Mouse (Mus musculus): ENCODE data around the gene Ywhag. TPM values are rescaled to one million over a fixed set of nuclear protein-coding genes. Genes with fewer than 3 reads are reported as not detected.

Gene Ywhag
- polyA plus RNA-seq, 1 experiment from 2014 or later = 197 TPM

DNA sequence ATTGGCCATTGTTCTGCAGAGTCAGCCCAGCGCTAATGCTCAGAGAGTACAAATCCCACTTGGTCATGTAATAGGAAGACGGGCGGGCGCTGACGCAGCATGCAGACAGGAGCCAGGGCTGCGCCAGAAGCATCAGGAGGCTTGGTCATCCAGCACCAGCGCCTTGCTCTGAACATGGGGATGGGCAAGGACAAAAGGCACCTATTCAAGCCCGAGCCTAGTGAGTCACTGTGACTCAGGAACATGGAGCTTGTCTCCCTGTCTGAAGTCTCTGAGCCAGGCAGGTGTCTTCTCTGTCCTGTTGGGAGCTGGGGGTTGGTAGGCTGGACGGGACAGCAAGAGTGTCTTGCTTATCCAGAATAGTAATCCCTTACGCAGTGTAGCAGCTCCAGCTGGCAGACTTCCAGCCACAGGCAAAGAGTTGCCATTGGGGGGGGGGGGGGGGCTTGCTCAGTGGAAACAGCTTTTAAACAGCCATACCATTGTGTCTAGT, 11.5 kb upstream of the Ywhag start:
- WGBS = 68% methylated on average over 10 of the region's 10 CpGs
- no peaks in the 10 kb centered on the region for H3K36me3 ChIP-seq
- no peak for DNase-seq (ENCODE audit: low spot score)
- H3K4me3 ChIP-seq = no peak overlapping the region
- no peaks in the 10 kb centered on the region for H3K9me3 ChIP-seq (replicated peaks)
- H3K27ac ChIP-seq = no peak overlapping the region
- H3K27me3 ChIP-seq (ENCODE audit: low read depth, poor library complexity, severe bottlenecking) = no peaks in the 10 kb centered on the region
- peaks cover 11% of the 10 kb centered on the region; the same call in 1 of the 2 replicates for H3K4me1 ChIP-seq

DNA sequence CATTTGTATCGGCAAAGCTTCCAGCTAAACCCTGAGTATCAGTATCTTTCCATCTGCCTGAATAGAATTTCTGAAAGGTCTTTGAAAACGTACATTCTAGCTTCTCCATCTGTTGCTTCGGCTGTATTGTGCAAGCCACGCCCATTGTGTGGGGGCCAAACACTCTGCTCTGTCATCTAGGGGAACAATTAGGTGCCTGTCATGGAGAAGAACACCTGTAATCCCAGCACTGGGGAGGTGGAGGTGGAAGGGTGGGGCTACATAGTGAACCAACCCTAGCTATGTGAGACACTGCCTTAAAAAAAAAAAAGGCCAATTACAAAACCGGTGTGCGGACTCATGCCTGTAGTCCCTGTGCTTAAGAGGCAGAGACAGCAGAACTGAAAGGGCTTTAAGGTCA, 8.3 kb upstream of the Ywhag start:
- Histone ChIP-seq H3K27ac (no peak overlapping the region), H3K4me3 (no peak overlapping the region), H3K27me3 (ENCODE audit: low read depth, poor library complexity, severe bottlenecking) (no peaks in the 10 kb centered on the region), H3K4me1 (peaks cover 15% of the 10 kb centered on the region), H3K9me3 (replicated peaks) (no peaks in the 10 kb centered on the region), H3K36me3 (no peaks in the 10 kb centered on the region)
- WGBS = 80% methylated on average over 6 of the region's 6 CpGs
- DNase-seq (ENCODE audit: low spot score) = no peak

DNA sequence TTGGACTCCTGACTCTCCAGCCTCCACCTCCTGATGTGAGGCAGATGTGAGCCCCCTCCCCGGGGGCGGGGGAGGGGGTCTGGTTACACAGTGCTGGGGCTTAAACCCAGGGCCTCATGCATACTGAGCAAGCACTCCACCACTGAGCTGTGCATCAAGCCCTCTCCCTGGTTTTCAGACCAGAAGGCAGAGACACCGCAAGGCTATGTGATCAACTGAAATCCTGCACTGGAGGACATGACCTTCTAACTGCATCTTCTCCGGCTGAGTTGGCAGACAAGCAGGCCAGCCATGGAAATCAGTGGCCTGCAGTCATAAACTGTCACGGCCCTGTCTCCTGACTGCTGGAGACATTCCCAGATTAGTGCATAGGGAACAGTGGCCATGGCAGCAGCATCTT, 6.2 kb upstream of the Ywhag start:
- no peak for DNase-seq (ENCODE audit: low spot score)
- Histone ChIP-seq H3K4me1 (peaks cover 4% of the 10 kb centered on the region), H3K36me3 (no peaks in the 10 kb centered on the region), H3K27me3 (ENCODE audit: low read depth, poor library complexity, severe bottlenecking) (no peaks in the 10 kb centered on the region), H3K4me3 (no peak overlapping the region), H3K9me3 (replicated peaks) (no peaks in the 10 kb centered on the region), H3K27ac (no peak overlapping the region)
- WGBS = 70% methylated on average over 5 of the region's 5 CpGs

DNA sequence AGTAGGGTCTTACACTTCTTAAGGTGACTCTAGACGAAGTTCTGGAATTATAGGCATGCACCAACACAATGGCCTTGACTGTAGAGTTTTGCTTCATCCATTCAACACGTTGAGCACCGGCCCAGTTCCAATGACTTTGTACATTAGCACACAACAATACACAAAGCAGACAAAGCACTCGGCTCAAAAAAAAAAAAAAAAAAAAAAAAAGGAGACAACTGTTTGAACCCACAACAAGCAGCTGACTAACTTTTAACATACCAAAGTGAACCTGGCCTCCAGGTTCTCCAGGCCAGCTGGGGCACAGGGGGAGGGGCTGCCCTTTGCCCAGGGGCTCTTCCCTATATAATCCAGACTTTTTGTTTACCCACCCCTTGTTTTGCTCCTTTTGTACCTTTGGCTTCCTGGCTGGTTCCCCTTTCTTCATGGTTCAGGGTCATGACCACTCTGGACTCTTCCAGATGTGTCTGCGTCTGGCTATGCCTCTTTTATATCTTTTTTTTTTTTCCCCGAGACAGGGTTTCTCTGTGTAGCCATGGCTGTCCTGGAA, 1.3 kb upstream of the Ywhag start:
- WGBS = 83% methylated on average over 6 of the region's 6 CpGs
- Histone ChIP-seq H3K4me3 (no peak overlapping the region), H3K27me3 (ENCODE audit: low read depth, poor library complexity, severe bottlenecking) (no peaks in the 10 kb centered on the region), H3K9me3 (replicated peaks) (no peaks in the 10 kb centered on the region), H3K36me3 (peaks cover 18% of the 10 kb centered on the region), H3K27ac (peak overlapping the region; percentile 95), H3K4me1 (peaks cover 14% of the 10 kb centered on the region)
- no peak for DNase-seq (ENCODE audit: low spot score)

DNA sequence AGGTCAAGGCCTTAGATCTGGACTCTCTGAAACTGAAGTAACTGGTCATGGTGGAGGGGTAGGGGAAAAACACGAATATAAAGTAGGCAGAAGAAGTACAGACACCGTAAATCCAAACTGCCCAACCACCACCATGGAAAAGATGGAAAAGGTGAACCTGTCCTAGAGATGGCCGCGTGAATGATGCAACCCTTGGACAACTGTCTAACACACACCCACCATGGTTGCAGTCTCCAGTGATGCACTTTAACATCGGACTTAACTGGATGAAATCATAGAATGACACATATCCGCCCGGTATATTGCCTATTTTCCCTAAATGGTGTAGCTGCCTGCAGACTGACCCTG, 734 bp upstream of the Ywhag start:
- H3K4me3 ChIP-seq = peak overlapping the region; percentile 76
- DNase-seq (ENCODE audit: low spot score) = no peak
- 55% methylated on average over 7 of the region's 7 CpGs for WGBS

DNA sequence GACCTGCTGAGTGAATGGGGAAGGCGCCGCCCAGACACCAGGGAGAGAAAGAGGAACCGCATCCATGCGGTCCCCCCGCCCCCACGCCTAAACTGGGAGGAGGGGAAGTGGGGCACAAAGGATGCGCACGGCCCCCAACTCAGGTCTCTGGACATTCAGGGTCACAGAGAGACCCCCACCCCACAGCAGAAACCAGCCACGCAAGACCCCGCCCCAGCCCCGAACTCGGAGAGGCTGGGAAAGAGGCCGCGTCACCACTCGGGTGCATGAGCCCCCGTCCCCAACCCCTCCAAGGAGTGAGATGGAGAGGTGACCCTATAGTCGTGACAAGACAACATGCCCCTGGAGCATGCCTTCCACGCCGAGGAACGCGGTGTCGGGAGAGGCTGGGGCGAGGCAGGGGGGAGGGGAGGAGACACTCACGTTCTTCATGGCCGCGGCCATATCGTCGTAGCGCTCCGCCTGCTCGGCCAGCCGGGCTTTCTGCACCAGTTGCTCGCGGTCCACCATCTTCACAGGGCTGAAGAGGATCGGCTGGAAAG, 445 bp downstream of the Ywhag start:
- H3K9me3 ChIP-seq (replicated peaks) = no peaks in the 10 kb centered on the region
- no peaks in the 10 kb centered on the region for H3K27me3 ChIP-seq (ENCODE audit: low read depth, poor library complexity, severe bottlenecking)
- H3K36me3 ChIP-seq = peaks cover 36% of the 10 kb centered on the region
- H3K27ac ChIP-seq = peak overlapping the region; percentile 95
- H3K4me3 ChIP-seq = peak overlapping the region; percentile 76
- DNase-seq (ENCODE audit: low spot score) = peak; percentile 84
- whole genome bisulfite sequencing = under 1% methylated on average over 33 of the region's 35 CpGs
- peaks cover 11% of the 10 kb centered on the region for H3K4me1 ChIP-seq

More for the DNA sequence above, 734 bp upstream of the Ywhag start:
- H3K9me3 ChIP-seq (replicated peaks) = no peaks in the 10 kb centered on the region
- no peaks in the 10 kb centered on the region for H3K27me3 ChIP-seq (ENCODE audit: low read depth, poor library complexity, severe bottlenecking)
- peak overlapping the region; percentile 95 for H3K27ac ChIP-seq
- H3K4me1 ChIP-seq = peaks cover 11% of the 10 kb centered on the region
- peaks cover 24% of the 10 kb centered on the region for H3K36me3 ChIP-seq

DNA sequence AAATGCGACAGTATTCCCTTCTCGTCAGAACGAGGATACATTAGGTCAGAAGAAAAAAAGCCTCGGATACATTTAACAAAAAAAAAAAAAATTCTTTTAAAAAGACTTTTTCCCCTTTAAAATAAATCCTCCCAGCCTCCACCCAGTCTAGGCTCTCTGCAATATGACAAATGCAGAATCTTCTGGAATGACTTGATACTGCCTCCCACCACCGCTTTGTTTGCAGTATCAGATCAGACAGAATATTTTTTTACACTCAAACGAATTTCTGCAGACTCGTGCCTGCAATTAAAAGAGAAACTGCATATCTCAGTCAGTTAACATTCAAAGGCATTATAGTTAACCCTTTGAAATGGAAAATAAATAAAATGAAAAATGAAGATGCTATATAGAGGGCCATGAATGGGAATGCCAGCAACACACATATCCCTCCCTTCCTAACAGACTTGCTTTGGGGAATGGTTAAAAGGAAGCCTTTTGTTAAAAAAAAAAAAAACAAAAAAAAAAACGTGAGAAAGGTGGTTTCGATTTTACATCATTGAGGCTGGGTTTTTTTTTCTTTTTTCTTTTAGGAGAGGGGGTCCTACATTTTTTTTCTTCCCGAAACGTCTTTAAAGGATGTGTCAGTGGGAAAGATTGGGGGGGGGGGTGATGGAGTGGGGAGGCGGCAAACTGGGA, 1.1 kb downstream of the Ywhag start:
- H3K27ac ChIP-seq = peak overlapping the region; percentile 95
- H3K4me1 ChIP-seq = peaks cover 11% of the 10 kb centered on the region
- peaks cover 41% of the 10 kb centered on the region for H3K36me3 ChIP-seq
- no peaks in the 10 kb centered on the region for H3K27me3 ChIP-seq (ENCODE audit: low read depth, poor library complexity, severe bottlenecking)
- WGBS = 21% methylated on average over 12 of the region's 12 CpGs
- H3K4me3 ChIP-seq = peak overlapping the region; percentile 76
- H3K9me3 ChIP-seq (replicated peaks) = no peaks in the 10 kb centered on the region
- no peak for DNase-seq (ENCODE audit: low spot score)

DNA sequence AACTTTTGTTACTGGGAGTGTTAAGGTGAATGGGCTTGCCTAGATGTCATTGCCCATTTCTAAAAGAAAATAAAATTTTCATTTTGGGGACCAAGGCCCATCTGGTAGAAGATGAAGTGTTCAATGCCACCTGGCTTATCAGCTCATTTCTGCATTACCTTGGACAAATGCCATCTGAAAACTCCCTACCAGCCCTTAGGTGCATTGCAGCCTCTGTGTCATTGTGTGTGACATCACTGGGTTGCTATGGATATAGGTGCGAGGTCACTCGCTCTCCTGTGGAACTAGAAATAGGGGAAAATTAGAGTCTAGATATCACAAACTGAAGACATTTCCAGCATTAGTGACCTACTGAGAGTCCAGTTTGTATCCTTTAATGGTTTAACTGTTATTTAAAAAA, 2.1 kb downstream of the Ywhag start:
- H3K27me3 ChIP-seq (ENCODE audit: low read depth, poor library complexity, severe bottlenecking) = no peaks in the 10 kb centered on the region
- peaks cover 51% of the 10 kb centered on the region for H3K36me3 ChIP-seq
- WGBS = 87% methylated on average over 2 of the region's 2 CpGs
- H3K9me3 ChIP-seq (replicated peaks) = no peaks in the 10 kb centered on the region
- peaks cover 11% of the 10 kb centered on the region for H3K4me1 ChIP-seq
- peak overlapping the region; percentile 76; the same call in 1 of the 2 replicates for H3K4me3 ChIP-seq
- no peak for DNase-seq (ENCODE audit: low spot score)
- H3K27ac ChIP-seq = no peak overlapping the region

DNA sequence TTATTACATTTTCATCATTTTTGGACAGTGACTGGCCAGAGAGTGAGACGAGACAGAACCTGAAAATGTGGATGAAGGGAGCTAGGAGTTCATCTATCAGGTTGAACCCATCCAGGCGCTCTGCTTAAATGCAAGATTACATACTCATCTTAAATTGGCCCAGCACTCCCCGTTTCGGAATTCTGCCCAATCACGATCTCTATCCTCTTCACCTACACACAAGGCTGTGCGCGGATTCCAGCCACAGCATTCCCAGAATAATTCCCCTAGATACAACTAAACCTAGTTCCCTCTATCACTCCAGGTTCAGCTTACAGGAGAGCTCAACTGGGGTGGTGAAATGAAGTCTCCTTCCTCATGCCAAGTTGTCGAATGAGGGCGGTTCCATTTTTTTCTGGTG, 2.9 kb downstream of the Ywhag start:
- WGBS = 95% methylated on average over 9 of the region's 9 CpGs
- Histone ChIP-seq H3K27ac (no peak overlapping the region), H3K9me3 (replicated peaks) (no peaks in the 10 kb centered on the region), H3K36me3 (peaks cover 59% of the 10 kb centered on the region), H3K4me1 (peaks cover 11% of the 10 kb centered on the region), H3K4me3 (no peak overlapping the region), H3K27me3 (ENCODE audit: low read depth, poor library complexity, severe bottlenecking) (no peaks in the 10 kb centered on the region)
- no peak for DNase-seq (ENCODE audit: low spot score)

DNA sequence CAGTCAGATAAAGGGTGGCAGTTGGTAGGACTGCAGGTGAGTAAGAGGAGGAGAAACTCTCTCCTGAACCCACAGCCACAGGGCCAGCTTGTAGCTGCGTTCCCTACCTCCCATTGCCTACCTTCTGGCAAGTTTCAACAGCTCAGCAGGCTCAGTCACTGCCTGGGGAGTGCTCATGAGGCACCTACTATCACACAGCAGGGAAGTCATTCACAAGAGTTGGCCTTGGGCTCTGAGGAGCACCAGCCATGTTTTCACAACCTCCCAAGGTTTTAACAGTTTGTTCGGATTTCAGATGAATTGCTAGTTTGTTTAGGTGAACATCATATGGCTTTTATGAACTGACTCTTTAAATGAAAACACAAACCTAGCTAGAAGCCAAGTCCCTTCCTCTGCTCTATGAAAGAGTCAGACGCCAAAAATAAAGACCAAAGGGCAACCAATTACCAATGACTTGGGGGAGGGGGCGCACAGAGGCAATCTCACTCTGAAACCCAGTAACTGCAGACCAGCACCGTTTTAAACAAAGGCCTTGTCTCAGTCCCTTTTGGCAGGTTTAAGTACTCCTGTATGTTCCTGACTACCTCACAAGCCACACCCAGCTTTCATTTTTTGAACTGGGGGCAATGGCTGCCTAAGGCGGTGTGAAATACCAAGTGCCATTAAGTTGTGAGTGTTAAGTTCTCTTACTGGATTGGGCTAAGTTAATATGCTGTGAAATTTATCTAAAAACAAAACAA, 4.6 kb downstream of the Ywhag start:
- no peak for DNase-seq (ENCODE audit: low spot score)
- no peaks in the 10 kb centered on the region for H3K27me3 ChIP-seq (ENCODE audit: low read depth, poor library complexity, severe bottlenecking)
- no peak overlapping the region for H3K4me3 ChIP-seq
- no peak overlapping the region for H3K27ac ChIP-seq
- H3K36me3 ChIP-seq = peaks cover 76% of the 10 kb centered on the region
- H3K4me1 ChIP-seq = peaks cover 6% of the 10 kb centered on the region; the same call in 1 of the 2 replicates
- WGBS = 85% methylated on average over 6 of the region's 6 CpGs
- no peaks in the 10 kb centered on the region for H3K9me3 ChIP-seq (replicated peaks)

DNA sequence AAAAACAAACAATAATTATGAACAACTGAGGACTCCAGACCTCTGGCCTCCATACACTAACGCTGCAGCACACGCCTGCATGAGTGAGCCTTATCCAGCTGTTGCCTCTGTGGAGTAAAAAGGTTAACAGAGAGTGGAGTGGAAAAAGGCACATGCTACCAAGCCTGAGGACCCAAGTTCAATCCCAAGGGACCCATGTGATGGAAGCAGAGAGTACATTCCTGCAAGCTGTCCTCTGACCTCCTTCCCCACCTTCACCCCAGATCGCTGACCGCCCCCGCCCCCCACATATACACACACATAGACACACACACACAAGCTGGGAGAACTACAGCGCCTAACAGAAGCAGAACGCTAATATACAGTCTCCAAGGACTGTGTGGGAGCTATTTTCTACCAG, 10.5 kb downstream of the Ywhag start:
- H3K4me3 ChIP-seq = no peak overlapping the region
- WGBS = 98% methylated on average over 7 of the region's 7 CpGs
- no peaks in the 10 kb centered on the region for H3K27me3 ChIP-seq (ENCODE audit: low read depth, poor library complexity, severe bottlenecking)
- H3K9me3 ChIP-seq (replicated peaks) = no peaks in the 10 kb centered on the region
- no peak overlapping the region for H3K27ac ChIP-seq
- H3K4me1 ChIP-seq = no peaks in the 10 kb centered on the region
- peaks cover 99% of the 10 kb centered on the region for H3K36me3 ChIP-seq
- no peak for DNase-seq (ENCODE audit: low spot score)

DNA sequence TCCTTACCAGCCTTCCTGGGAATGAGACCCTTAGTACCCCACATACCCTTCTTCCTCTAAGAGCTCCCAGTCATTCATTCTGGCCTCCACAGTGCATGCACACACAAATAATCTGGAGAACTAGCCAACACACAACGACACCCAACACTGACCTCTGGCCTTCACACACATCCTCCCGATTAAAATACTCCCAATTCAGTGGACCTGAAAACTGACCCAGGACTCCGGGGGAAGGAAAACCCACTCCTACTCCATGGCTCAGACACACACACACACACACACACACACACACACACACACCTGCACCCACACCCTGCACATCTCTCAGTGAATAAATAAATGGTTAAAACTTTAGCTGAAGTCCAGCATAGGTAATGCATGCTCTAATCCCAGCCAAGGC, 14.5 kb downstream of the Ywhag start:
- H3K9me3 ChIP-seq (replicated peaks) = no peaks in the 10 kb centered on the region
- 91% methylated on average over 3 of the region's 3 CpGs for WGBS
- DNase-seq (ENCODE audit: low spot score) = no peak
- H3K27ac ChIP-seq = no peak overlapping the region
- H3K36me3 ChIP-seq = peaks cover 99% of the 10 kb centered on the region
- no peak overlapping the region for H3K4me3 ChIP-seq
- no peaks in the 10 kb centered on the region for H3K4me1 ChIP-seq
- H3K27me3 ChIP-seq (ENCODE audit: low read depth, poor library complexity, severe bottlenecking) = no peaks in the 10 kb centered on the region

DNA sequence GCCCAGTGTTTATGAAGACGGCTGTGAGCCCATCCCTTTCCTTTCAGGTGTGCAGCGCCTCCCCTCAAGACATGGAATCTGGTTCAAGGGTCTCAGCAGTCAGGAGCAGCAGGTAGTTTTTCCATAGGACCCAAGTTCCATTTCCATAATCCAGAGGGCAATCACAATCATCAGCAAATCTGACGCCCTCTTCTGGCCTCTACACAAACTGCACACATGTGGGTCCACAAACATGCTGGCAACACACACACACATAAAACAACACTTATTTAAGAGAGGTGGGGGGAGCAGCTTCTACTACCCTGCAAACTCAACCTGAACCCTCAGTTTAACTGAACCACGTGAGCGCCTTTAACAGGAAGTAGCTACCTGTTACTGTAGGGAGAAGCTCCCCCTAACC, 15.8 kb downstream of the Ywhag start:
- no peak for DNase-seq (ENCODE audit: low spot score)
- Histone ChIP-seq H3K4me1 (no peaks in the 10 kb centered on the region), H3K27ac (no peak overlapping the region), H3K27me3 (ENCODE audit: low read depth, poor library complexity, severe bottlenecking) (no peaks in the 10 kb centered on the region), H3K9me3 (replicated peaks) (no peaks in the 10 kb centered on the region), H3K36me3 (peaks cover 99% of the 10 kb centered on the region), H3K4me3 (no peak overlapping the region)
- WGBS = 97% methylated on average over 5 of the region's 5 CpGs

Measured in limb, embryonic 10.5 days (tissue).